Mouse (Mus musculus): ENCODE results near the gene Bmper. TPM values are rescaled to one million over a fixed set of nuclear protein-coding genes. Genes with fewer than 3 reads are reported as not detected.
A peak's percentile ranks its signal among the peaks of the same experiment; 100 is the strongest.

Gene Bmper
- total and polyA plus RNA-seq, 2 experiments from 2014 or later: 3.9 to 4.5 TPM

- TF ChIP-seq EP300 (IDR thresholded peaks at IDR 0.05; ENCODE audit: low read depth): no peak
- DNase-seq (ENCODE audit: low spot score): no peak
- Histone ChIP-seq H3K4me1 (ENCODE audit: control insufficient read depth, insufficient read depth) (no peaks in the 10 kb centered on the region), H3K9ac (replicated peaks; ENCODE audit: low read depth, low read length) (no peak overlapping the region), H3K4me3 (ENCODE audit: low read depth, low read length) (no peak overlapping the region), H3K36me3 (replicated peaks; ENCODE audit: control insufficient read depth, insufficient read depth, low read length) (no peaks in the 10 kb centered on the region), H3K9me3 (replicated peaks; ENCODE audit: control insufficient read depth, low read length) (no peaks in the 10 kb centered on the region), H3K27ac (ENCODE audit: low read depth) (no peak overlapping the region), H3K4me2 (ENCODE audit: low read depth, low read length) (no peak overlapping the region), H3K27me3 (ENCODE audit: control insufficient read depth, insufficient read depth, low read length) (no peaks in the 10 kb centered on the region)
- ATAC-seq (ENCODE audit: insufficient read depth, low read depth): no peak
These were observed 145.2 kb downstream of the Bmper start for GRCm38 (mm10) chr9:23368124-23368523.

- Histone ChIP-seq H3K27ac (ENCODE audit: low read depth) (no peak overlapping the region), H3K36me3 (replicated peaks; ENCODE audit: control insufficient read depth, insufficient read depth, low read length) (no peaks in the 10 kb centered on the region), H3K9me3 (replicated peaks; ENCODE audit: control insufficient read depth, low read length) (no peaks in the 10 kb centered on the region), H3K9ac (replicated peaks; ENCODE audit: low read depth, low read length) (no peak overlapping the region), H3K4me1 (ENCODE audit: control insufficient read depth, insufficient read depth) (peaks cover 6% of the 10 kb centered on the region; the same call in 1 of the 2 replicates), H3K27me3 (ENCODE audit: control insufficient read depth, insufficient read depth, low read length) (no peaks in the 10 kb centered on the region), H3K4me2 (ENCODE audit: low read depth, low read length) (no peak overlapping the region), H3K4me3 (ENCODE audit: low read depth, low read length) (no peak overlapping the region)
- no peak for TF ChIP-seq CTCF (IDR thresholded peaks at IDR 0.05; ENCODE audit: low read depth)
- no peak for TF ChIP-seq EP300 (IDR thresholded peaks at IDR 0.05; ENCODE audit: low read depth)
- 69% methylated on average over 4 of the region's 4 CpGs for WGBS
- ATAC-seq (ENCODE audit: insufficient read depth, low read depth): no peak
- no peak for DNase-seq (ENCODE audit: low spot score)
These were observed 152.0 kb downstream of the Bmper start for GRCm38 (mm10) chr9:23374789-23375460.

DNA sequence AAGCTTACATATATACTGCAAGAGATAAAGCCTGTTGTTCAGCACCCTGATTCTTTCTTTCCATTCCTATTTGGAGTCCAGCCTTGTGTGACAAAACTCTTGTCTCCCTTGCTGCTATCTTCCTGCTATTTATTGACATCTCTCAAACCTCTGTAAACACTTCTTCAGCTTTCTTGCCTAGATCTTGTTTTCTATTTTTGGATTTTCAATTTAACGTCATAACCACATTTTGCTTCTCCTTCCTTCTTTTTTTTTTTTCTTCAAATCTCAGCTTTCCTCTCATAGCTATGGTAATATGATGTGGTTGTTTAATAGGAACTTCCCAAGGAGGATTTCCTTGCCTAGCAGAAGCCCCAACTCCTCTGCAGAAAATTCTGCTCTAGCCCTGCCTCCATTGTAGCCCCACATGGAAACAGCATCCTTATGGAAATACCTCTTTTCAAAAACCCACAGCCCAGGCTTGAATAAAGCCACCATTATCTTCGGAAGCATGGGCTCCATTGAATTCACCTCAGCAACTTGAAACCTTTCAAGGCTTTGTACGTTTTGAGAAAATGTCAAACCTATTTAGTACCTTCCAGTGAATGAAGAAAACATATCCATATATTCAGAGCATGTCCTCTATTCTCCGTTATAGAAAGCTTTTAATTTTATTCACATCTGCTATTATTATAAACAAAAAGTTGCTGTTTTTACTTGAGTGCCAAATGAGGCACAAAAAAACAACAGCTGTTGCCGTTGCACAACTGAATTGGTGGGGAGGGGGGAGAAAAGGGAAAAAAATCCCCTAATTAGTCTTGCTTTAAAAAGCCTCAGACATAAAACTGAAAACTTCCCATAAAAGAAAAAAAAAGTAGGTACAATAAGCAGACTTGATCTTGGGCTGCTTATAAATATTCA, 155.2 kb downstream of the Bmper start:
- no peak overlapping the region for H3K9ac ChIP-seq (replicated peaks; ENCODE audit: low read depth, low read length)
- ATAC-seq (ENCODE audit: insufficient read depth, low read depth) (no peak), DNase-seq (ENCODE audit: low spot score) (no peak)
- H3K4me3 ChIP-seq (ENCODE audit: low read depth, low read length): no peak overlapping the region
- no peaks in the 10 kb centered on the region for H3K27me3 ChIP-seq (ENCODE audit: control insufficient read depth, insufficient read depth, low read length)
- TF ChIP-seq EP300 (IDR thresholded peaks at IDR 0.05; ENCODE audit: low read depth) (no peak), CTCF (IDR thresholded peaks at IDR 0.05; ENCODE audit: low read depth) (no peak)
- H3K9me3 ChIP-seq (replicated peaks; ENCODE audit: control insufficient read depth, low read length): no peaks in the 10 kb centered on the region
- H3K4me1 ChIP-seq (ENCODE audit: control insufficient read depth, insufficient read depth): peaks cover 6% of the 10 kb centered on the region; the same call in 1 of the 2 replicates
- WGBS: 72% methylated on average over 5 of the region's 5 CpGs
- no peak overlapping the region for H3K4me2 ChIP-seq (ENCODE audit: low read depth, low read length)
- H3K27ac ChIP-seq (ENCODE audit: low read depth): no peak overlapping the region
- no peaks in the 10 kb centered on the region for H3K36me3 ChIP-seq (replicated peaks; ENCODE audit: control insufficient read depth, insufficient read depth, low read length)

GRCm38 (mm10) chr9:23378731-23379170, 155.9 kb downstream of the Bmper start:
- no peak overlapping the region for H3K4me2 ChIP-seq (ENCODE audit: low read depth, low read length)
- no peaks in the 10 kb centered on the region for H3K36me3 ChIP-seq (replicated peaks; ENCODE audit: control insufficient read depth, insufficient read depth, low read length)
- DNase-seq (ENCODE audit: low spot score) (no peak), ATAC-seq (ENCODE audit: insufficient read depth, low read depth) (peak; percentile 53; the same call in 1 of the 2 replicates)
- no peak overlapping the region for H3K9ac ChIP-seq (replicated peaks; ENCODE audit: low read depth, low read length)
- H3K27me3 ChIP-seq (ENCODE audit: control insufficient read depth, insufficient read depth, low read length): no peaks in the 10 kb centered on the region
- no peak overlapping the region for H3K4me3 ChIP-seq (ENCODE audit: low read depth, low read length)
- WGBS: 43% methylated on average over 6 of the region's 6 CpGs
- no peak overlapping the region for H3K27ac ChIP-seq (ENCODE audit: low read depth)
- H3K9me3 ChIP-seq (replicated peaks; ENCODE audit: control insufficient read depth, low read length): no peaks in the 10 kb centered on the region
- peaks cover 6% of the 10 kb centered on the region; the same call in 1 of the 2 replicates for H3K4me1 ChIP-seq (ENCODE audit: control insufficient read depth, insufficient read depth)
- TF ChIP-seq EP300 (IDR thresholded peaks at IDR 0.05; ENCODE audit: low read depth): no peak

DNA sequence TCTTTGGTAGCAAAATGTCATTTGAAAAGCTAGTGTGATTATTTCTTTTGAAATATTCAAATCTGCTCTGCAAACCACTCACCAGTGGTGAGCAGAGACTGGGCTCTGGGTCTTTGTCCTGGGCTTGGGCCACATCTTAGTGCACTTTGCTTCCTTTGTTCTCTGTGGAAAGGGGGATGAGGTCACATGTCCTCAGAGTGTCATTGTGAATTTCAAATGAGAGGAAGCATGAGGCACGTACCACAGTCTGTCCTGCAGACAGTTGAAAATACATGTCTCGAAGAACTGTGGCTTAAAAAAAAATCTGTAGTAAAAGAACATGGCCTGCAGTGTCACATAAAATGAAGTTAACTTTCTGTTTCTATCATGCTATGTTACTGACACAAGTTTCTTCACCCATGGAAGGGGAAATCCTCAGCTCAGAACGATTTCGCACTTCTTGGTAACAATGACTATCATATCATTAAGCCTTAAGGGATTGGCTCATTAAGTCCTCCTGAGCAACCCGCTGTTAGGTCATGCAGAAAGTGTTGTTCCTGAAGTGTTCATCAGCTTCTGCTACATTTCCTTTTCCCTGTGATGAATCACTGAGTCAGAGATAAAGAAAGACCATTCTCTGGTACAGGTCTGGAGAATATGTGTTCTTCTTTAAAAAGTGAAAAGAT, 157.4 kb downstream of the Bmper start:
- Histone ChIP-seq H3K4me3 (ENCODE audit: low read depth, low read length) (no peak overlapping the region), H3K36me3 (replicated peaks; ENCODE audit: control insufficient read depth, insufficient read depth, low read length) (no peaks in the 10 kb centered on the region), H3K9ac (replicated peaks; ENCODE audit: low read depth, low read length) (no peak overlapping the region), H3K4me1 (ENCODE audit: control insufficient read depth, insufficient read depth) (peaks cover 10% of the 10 kb centered on the region), H3K4me2 (ENCODE audit: low read depth, low read length) (no peak overlapping the region), H3K9me3 (replicated peaks; ENCODE audit: control insufficient read depth, low read length) (no peaks in the 10 kb centered on the region), H3K27ac (ENCODE audit: low read depth) (no peak overlapping the region), H3K27me3 (ENCODE audit: control insufficient read depth, insufficient read depth, low read length) (no peaks in the 10 kb centered on the region)
- TF ChIP-seq EP300 (IDR thresholded peaks at IDR 0.05; ENCODE audit: low read depth) (no peak), CTCF (IDR thresholded peaks at IDR 0.05; ENCODE audit: low read depth) (no peak)
- 53% methylated on average over 5 of the region's 5 CpGs for WGBS
- ATAC-seq (ENCODE audit: insufficient read depth, low read depth): no peak
- no peak for DNase-seq (ENCODE audit: low spot score)
